Mouse (Mus musculus): ENCODE results near the gene Tgif2. TPM values are rescaled to one million over a fixed set of nuclear protein-coding genes. Genes with fewer than 3 reads are reported as not detected.
"Not testable (repeated sequence)": the region's sequence is repeated elsewhere in the genome, so short reads cannot be mapped to it uniquely, and the experiment has no call there.

The Tgif2 gene
- total RNA-seq, 1 experiment from 2014 or later, result 5.9 TPM

DNA sequence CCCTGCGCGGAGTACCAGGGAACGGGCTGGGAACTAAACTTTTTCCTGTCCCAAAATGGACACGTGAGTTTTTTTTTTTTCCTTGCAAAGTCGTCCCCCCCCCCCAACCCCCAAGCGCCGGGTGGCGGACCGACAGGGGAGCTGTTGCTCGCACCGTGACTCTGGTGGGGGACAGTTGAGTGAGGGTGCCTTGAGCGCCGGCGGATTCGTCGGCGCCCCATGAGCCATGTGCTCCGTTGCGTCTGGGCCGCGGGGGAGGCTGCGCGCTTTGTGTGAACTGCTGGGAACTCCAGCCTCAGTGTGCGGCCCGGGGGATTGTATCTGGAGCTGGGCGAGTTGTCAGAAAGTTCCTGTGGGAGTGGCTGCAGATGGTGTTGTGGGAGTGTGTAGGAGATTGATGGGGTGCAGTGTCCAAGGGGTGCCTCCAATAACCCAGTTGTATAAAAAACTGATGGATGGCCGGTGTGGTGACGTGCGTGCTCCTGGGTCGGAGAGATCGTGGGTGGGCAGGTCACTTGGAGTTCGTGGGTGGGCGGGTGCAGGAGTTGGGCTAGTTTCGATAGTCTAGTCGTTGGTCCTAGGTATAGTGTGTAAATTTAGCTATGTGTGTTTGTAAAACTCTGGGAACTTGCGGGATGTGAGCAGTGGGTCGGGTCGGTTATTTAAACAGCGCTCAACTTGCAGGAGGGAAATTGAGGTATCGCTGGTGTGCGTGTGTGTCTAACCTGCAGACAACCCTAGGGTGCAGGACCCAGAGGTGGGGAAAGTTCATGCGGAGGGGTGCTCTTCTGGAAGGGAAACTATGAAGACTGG is 1.4 kb downstream of the Tgif2 start:
- ATAC-seq (replicated peaks; ENCODE audit: insufficient number of reproducible peaks, low FRiP score, low TSS enrichment, poor library complexity, severe bottlenecking), result no peak

DNA sequence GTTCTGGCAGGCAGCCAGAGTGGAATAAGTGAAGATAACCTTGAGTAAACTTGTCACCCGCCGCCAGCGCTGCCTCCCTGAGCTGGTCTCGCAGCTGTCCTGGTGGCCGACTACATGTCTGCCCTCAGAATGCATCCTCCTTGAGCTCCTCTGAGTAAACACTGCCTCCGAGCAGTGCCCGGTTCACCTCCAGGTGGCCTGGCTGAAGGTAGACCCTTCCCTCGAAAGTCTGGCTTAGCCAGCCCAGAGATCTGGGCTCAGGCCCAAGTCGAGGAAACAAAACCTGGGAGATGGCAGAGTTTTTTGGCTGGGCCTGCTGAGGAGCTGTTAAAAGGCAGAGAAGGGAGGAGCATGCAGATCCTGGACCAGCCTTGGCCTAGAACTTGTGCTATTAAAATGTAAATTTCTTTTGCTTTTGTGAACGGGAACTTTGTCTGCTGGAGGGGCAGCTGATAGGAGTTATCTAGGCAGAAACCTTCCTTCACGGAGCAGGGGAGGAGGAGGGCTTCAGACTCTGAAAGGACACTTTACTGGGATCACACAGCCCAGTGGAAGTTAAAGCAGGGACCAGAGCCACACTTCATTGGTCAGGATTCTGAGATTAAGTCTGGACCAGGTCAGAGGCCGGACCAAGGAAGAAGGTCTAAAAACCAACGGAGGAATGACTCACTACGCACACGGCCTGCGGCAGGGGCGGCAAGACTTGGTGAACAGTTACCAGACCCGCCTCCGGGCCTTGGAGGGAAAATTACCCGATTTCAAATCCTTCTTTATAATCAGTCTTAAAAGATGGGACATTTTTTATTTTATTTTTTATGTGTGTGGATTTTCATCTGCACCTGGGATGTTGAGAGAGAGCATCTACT is 2.3 kb downstream of the Tgif2 start:
- no peak for ATAC-seq (replicated peaks; ENCODE audit: insufficient number of reproducible peaks, low FRiP score, low TSS enrichment, poor library complexity, severe bottlenecking)

DNA sequence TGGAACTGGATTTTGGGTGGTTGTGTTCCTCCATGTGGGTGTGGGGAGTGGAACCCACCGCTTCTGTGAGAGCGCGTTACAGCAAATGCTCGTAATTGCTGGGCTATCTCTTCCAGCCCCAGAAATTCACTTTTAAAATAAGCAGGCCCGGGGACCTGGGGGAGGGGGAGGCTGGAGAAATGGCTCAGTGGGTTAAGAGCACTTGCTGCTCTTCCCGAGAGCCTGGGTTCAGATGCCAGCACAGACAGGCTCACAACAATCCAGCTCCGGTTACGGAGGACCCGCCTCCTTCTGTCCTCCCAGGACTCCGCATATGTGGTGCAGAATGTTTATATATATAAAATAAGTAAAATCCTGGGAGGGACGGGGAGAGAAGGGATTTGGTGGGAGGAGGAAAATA is 2.9 kb downstream of the Tgif2 start:
- no peak for ATAC-seq (replicated peaks; ENCODE audit: insufficient number of reproducible peaks, low FRiP score, low TSS enrichment, poor library complexity, severe bottlenecking)

DNA sequence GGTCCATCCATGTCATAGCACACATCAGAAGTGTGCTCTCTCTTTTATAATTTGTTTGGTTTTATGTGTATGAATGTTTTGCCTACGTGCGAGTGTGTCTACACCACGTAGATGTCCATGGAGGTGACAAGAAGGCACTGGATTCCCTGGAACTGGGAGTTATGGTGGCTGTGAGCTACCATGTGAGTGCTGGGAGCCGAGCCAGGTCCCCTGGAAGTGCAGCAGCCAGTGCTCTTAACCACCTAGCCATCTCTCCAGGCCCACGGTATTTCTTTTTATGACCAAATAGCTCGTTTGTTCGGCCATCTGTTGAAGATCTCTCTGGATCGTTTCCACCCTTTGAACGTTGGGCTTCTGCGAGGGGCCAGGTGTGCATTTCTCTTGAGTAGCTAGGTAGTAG is 3.5 kb downstream of the Tgif2 start:
- no peak for ATAC-seq (replicated peaks; ENCODE audit: insufficient number of reproducible peaks, low FRiP score, low TSS enrichment, poor library complexity, severe bottlenecking)

DNA sequence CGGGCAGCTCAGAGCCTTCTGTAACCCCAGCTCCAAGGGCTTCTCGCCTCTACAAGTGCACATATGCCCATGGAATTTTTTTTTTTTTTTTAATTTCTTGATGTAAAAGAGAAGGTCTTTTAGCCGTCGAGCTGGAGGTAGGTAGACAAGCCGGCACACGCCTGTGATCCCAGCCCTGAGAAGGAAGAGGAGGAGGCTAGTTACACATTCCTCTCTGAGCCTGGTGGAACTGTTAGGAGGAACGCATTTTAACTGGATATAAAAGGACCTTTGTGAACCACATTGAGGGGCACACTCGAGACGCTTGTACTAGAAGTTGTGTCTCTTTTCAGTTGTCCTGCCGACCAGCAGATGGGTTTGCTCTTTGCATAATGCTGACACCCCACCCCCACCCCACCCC is 4.9 kb downstream of the Tgif2 start:
- ATAC-seq (replicated peaks; ENCODE audit: insufficient number of reproducible peaks, low FRiP score, low TSS enrichment, poor library complexity, severe bottlenecking), result no peak

DNA sequence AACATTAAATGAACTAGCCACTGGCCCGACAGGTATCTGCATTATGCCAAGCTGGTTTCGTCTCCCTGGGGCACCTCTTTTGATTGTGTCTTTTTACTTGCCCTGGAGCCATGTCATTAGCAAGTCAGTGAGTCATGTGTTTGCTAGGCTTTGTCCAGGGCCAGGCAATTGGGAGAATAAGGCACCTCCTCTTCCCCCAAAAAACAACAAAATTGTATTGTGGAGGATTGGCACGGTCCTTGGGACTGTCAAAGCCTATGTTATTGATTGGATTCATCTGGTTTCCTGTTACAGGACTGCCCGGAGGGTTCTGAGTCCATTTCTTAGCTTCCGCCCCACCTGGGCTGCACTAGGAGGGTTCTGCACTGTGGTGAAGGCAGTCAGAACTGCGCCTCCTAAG is 7.8 kb downstream of the Tgif2 start:
- no peak for ATAC-seq (replicated peaks; ENCODE audit: insufficient number of reproducible peaks, low FRiP score, low TSS enrichment, poor library complexity, severe bottlenecking)

DNA sequence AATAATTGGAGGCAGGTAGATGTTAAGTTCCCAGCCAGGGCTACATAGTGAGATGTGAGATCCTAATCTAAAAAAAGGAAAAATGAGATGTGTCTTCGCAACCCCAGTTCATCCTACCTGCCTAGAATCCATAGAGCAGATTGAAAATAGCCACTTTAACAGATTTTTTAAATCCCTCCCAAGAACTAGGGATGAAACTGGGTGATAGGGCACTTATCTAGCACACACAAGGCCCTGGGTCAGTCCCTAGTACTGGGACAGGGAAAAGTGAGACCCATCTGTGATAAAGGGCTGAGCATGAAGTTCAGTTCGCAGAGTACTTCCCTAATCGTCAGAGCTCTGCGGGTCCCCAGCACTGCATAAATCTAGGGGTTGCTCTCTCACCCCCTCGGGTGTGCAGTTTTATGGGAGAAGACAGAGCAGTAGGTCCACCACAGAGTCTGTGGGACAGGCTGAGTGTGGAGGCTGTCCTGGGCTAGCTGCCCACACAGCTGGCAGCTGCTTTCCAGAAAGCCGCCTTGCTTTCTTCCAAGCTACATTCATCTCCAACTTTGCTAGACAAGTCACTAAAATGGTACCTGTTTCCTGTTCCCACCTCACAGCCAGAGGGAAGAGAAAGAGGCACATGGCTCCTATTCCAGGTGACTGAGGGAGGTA is 8.8 kb downstream of the Tgif2 start:
- no peak for ATAC-seq (replicated peaks; ENCODE audit: insufficient number of reproducible peaks, low FRiP score, low TSS enrichment, poor library complexity, severe bottlenecking)

DNA sequence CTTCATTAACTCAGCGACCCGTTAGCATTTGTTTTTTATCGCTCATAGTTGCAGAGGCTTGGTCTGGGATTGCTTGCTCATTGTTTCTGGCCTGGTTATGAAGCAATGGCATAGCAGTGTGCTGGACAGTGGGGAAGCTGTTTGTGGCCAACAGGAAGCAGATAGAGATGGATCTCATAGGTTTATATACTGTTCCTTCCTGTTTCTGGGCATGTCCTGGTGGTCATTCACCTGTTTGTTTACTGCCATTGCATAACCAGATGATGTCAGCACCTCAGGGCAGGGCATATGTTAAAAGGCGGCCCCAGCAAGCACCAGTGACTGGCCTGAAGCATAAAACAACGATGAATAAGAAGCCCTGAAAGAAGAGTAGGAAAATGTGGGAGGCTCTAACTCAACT is 10.7 kb downstream of the Tgif2 start:
- 0 out of 2 replicates have a peak, but pooled peaks have one; percentile 19 for ATAC-seq (replicated peaks; ENCODE audit: insufficient number of reproducible peaks, low FRiP score, low TSS enrichment, poor library complexity, severe bottlenecking)

DNA sequence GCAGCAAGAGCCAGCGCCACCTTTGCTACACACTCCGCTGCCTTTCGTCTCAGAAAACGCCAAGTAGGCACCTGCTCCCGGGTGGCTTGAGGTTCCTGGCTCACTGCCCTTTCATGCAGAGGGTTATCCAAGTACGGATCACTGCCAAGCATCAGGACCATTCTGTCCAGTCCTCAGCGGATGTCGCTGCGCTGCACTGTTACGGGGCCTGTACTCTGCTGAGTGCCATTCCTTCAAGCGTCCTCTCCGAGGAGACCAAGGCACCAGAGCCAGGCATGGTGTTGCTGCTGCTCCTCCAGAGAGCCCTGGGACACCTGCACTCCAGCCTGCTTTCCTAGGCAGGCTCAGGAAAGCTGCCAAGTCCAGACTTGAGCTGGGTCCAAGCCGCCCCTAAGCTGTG is 13.8 kb downstream of the Tgif2 start:
- ATAC-seq (replicated peaks; ENCODE audit: insufficient number of reproducible peaks, low FRiP score, low TSS enrichment, poor library complexity, severe bottlenecking), result not testable (repeated sequence)

DNA sequence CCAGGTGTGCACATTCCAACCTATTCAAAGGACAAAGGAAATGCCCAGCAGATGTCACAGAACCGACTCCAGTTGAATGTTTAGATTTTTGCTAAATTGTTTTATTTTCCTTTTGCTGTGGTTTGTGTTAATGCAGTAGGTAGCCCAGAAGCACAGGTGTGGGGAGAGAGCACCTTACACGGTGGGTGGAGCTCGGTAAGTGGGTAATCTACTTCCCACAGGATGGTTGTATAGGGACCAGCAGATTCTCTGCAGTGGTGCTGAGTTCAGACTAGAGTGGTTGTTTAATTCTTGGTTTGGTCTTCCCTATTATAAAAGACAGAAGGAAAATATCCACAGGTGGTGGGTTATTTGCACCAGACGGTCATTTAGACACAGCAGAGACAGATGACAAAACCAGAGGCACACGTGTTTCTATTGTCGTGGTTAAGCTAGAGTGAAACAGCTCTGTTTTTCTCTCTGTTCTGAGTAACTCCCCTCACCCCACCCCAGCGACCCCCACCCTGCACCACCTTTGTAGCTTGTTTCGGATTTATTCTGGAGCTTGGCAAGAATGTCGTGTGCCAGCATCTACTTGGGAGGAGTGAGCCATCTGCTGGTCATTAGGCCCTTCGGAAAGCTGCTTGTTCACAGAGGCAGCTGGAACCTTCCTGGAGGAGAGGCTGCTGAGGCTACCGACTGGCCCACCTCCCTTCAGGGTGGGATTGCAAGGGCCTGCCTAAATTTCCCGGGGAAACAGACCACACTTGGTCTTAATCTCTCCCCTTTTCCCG is 14.4 kb downstream of the Tgif2 start:
- not testable (repeated sequence) for ATAC-seq (replicated peaks; ENCODE audit: insufficient number of reproducible peaks, low FRiP score, low TSS enrichment, poor library complexity, severe bottlenecking)

DNA sequence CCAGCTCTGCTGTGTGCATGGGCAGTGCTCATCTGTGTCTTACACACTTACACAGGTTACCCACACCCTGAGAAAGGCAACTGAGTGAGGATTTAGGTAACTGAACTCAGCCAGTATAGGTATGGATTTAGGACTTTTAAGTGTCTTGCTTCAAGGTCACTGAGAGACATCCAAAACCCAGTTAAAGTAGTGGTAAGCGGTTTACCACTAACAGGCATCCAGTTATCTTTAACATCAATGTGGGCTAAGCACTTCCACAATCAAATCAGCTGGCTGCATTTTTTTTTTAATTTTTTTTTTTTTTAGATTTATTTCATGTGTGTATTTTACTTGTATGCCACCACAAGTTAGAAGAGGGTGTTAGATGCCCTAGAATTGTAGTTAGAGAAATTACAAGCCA is 16.5 kb downstream of the Tgif2 start:
- no peak for ATAC-seq (replicated peaks; ENCODE audit: insufficient number of reproducible peaks, low FRiP score, low TSS enrichment, poor library complexity, severe bottlenecking)

DNA sequence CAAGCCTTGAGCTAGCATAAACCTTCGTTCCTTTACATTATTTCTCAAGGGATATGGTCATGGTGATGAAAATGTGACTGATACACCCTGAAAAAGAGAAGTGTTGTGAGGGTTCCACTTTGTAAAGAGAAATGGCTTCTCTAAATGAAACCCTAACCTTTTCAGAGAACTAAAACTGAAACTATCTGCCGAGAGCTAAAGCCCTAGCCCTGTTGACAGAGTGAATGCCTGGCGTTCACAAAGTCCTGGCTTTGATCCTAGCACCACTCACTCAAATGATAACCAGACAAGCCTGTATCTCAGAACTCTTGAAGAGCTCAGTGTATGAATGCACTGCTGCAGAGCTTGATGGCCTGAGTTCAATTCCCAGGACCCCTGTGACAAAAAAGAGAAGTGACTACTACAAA is 17.6 kb downstream of the Tgif2 start:
- ATAC-seq (replicated peaks; ENCODE audit: insufficient number of reproducible peaks, low FRiP score, low TSS enrichment, poor library complexity, severe bottlenecking), result peak; percentile 74

DNA sequence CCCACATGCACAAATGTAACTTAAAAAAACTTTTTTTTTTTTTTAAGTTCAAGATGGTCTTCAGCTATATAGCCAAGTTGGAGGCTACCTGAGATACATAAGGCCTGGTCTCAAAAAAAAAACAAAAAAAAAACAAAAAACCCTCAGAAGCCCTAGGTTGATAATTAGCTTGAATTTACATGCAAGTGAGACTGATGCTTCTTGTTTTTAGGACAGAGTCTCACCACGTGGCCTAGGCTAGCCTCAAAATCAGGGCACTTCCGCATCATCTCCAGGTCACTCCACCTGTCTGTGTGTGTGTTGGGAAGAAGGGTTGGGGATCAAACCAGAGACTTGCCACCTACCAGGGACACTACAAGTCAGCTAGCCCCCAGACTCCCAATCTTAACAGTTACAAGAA is 18.0 kb downstream of the Tgif2 start, which contains the start of gene 4930518I15Rik:
Gene 4930518I15Rik (minus strand): TSS at position 112 of the 400 bp plus-strand sequence.
- no peak for ATAC-seq (replicated peaks; ENCODE audit: insufficient number of reproducible peaks, low FRiP score, low TSS enrichment, poor library complexity, severe bottlenecking)

DNA sequence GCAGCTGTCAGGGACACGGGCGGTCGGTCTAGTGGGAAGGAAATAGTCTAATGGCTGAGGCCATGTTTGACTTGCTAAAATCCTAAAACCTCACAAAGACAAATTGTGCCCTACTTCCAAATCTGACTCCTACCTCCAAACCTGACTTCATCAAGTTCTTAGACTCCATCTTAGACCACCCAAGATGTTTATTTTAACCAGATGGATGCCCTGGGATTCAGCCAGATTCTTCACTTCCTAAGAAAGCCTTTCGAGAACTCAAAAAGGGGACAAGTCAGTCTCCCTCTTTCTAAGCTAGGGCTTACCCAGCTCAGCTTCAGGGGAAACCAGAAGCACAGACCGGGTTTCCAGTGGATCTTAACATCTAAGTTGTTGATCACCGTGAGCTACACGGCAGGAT is 18.9 kb downstream of the Tgif2 start:
- no peak for ATAC-seq (replicated peaks; ENCODE audit: insufficient number of reproducible peaks, low FRiP score, low TSS enrichment, poor library complexity, severe bottlenecking)

DNA sequence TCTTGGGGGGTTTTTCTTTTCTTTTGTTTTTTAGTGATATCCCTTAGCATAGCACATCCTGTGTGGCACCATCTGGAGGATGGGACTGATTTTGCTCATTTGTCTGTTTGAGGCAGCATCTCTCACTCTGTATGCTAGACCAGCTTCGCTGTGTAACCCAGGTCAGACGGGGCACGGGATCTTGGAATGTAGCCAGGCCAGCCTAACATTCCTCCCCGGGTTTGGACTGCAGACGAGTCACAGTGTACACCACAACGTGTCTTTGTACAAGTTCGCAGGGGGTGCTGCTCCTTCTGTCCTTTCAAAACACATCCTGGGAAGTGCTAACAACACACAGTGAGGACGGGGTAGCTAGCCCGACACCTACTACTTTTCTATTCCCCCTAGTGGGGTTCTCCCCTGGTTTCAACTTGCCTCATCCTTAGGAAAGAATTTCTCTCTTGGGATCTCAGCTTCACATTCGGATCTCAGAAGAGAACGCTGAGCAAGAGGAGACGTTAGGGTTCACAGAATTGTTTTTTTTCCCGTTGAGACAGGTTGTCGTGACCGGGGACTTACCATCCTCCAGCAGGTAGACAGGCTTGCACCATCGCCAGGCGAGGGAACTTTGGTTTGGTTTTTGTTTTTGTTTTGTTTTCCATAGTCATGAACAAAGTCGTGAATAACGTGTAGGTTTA is 22.4 kb downstream of the Tgif2 start:
- ATAC-seq (replicated peaks; ENCODE audit: insufficient number of reproducible peaks, low FRiP score, low TSS enrichment, poor library complexity, severe bottlenecking), result no peak

DNA sequence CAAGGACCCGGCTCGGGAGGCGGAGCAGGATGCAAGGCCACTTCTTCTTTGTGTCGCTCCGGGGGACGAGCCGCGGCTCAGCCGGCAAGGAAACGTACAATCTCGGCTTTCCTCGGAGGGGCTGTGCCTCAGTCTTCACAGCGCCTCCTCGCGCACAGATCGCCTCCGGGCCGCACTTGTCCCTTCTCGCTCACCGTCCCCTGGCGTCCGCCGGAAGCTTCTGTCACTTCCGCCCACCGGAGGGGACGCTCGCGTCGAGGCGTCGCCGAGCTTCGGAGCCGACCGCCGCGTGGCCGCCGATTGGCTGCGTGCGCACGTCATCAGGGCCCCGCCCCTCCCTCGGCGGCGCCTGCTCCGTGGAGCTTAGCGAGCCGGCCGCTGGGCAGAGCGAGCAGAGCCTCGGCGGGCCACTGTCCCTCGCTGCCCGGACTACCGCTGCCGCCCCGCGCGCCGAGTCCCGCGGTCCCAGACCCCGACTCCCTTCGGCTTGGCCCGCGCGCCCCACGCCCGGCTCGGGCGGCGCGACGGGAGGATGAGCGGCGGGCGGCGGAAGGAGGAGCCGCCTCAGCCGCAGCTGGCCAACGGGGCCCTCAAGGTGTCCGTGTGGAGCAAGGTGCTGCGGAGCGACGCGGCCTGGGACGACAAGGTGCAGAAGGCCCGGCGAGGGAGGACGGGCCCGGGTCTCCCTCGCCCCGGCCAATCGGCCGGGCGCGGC is 23.1 kb downstream of the Tgif2 start, which contains the start of gene Rab5if:
Gene Rab5if (plus strand): TSS at position 357 of the 715 bp plus-strand sequence.
- peak; percentile 86 for ATAC-seq (replicated peaks; ENCODE audit: insufficient number of reproducible peaks, low FRiP score, low TSS enrichment, poor library complexity, severe bottlenecking)

DNA sequence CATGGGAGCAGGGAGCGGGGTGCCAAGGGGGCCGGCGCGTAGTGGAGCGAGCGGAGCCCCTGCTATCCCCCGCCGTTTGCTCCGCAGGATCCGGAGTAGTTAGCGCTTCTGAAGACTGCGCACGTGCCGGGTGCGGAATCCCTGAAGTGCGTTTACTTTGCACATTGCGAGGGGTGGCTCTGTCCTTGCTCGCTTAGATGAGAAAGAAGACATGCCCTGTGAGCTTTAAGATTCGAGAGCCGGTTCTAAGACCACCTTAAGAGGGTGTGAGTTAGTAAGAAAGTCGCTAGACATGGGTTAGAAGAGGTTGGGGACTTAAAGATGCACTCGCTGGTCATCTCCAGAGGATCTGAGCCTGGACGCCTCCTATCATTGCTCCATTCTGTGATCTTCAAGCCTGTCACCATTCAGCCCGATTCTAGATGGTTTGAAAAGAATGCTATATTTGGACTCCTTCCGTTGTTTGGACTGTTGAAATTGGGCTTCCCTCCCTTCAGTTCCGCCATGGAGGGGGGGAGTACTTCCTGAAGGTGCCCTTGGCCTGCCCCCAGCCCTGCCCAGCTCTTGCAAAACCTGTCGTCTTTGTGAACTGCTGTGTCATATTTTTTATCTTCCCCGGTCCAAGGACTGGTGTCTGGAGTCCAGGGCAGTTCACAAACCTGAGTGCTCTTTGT is 23.8 kb downstream of the Tgif2 start:
- ATAC-seq (replicated peaks; ENCODE audit: insufficient number of reproducible peaks, low FRiP score, low TSS enrichment, poor library complexity, severe bottlenecking), result peak; percentile 86

All from monocyte, adult 5-6 weeks (primary cell).